Mouse (Mus musculus): ENCODE measurements around the gene Ccnf. TPM values are rescaled to one million over a fixed set of nuclear protein-coding genes. Genes with fewer than 3 reads are reported as not detected.

Gene Ccnf
- polyA plus RNA-seq, 1 experiment from 2014 or later, result 101 TPM

DNA sequence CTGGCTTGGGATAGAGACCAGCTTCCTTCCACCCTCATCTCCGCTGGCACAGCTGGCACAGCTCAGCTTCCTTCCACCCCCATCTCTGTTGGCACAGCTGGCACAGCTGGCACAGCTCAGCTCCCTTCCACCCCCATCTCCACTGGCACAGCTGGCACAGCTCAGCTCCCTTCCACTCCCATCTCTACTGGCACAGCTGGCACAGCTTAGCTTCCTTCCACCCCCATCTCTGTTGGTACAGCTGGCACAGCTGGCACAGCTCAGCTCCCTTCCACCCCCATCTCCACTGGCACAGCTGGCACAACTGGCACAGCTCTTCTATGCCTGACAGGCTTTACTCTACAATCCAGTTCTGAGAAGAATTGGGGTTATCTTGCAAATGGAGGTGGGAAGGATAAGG is 15.8 kb upstream of the Ccnf start:
- H3K27ac ChIP-seq (replicated peaks; ENCODE audit: low read depth, low read length), result no peak overlapping the region
- H3K27me3 ChIP-seq (ENCODE audit: control insufficient read depth, insufficient read depth, low read length), result no peaks in the 10 kb centered on the region
- ATAC-seq (replicated peaks; ENCODE audit: insufficient number of reproducible peaks, low FRiP score, low TSS enrichment, low read depth), result no peak
- H3K4me3 ChIP-seq (ENCODE audit: low read depth, low read length), result no peak overlapping the region
- no peaks in the 10 kb centered on the region for H3K9me3 ChIP-seq (replicated peaks; ENCODE audit: control insufficient read depth, low read length)
- no peak for DNase-seq (ENCODE audit: low spot score)
- no peaks in the 10 kb centered on the region for H3K36me3 ChIP-seq (replicated peaks; ENCODE audit: control insufficient read depth, insufficient read depth, low read depth, low read length)
- no peaks in the 10 kb centered on the region for H3K4me1 ChIP-seq (ENCODE audit: control insufficient read depth, insufficient read depth, low read length)
- no peak overlapping the region for H3K4me2 ChIP-seq (ENCODE audit: low read depth, low read length)
- H3K9ac ChIP-seq (replicated peaks; ENCODE audit: low read length), result no peak overlapping the region
- 89% methylated on average over 1 of the region's 1 CpGs for WGBS

DNA sequence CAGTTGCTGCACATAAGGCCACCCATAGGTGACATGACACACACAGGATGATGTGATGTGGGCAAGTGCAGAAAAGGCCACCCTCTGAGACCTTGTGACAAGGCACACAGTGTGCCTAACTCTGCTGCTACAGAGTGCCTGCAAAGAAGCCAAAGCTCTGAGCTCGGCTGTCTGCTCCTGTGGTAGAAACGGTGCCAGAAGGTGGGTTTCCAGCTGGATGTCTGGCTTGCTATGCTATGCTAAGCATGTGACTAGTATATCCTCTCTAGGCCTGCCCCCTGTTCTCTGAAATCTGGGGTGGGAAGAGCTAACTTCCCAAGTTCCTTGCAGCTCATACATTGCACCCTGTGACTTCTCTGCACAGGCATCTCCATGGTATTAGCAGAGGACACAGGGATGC is 13.5 kb upstream of the Ccnf start:
- DNase-seq (ENCODE audit: low spot score) (no peak), ATAC-seq (replicated peaks; ENCODE audit: insufficient number of reproducible peaks, low FRiP score, low TSS enrichment, low read depth) (no peak)
- WGBS, result 94% methylated on average over 2 of the region's 2 CpGs
- Histone ChIP-seq H3K27ac (replicated peaks; ENCODE audit: low read depth, low read length) (no peak overlapping the region), H3K4me1 (ENCODE audit: control insufficient read depth, insufficient read depth, low read length) (no peaks in the 10 kb centered on the region), H3K36me3 (replicated peaks; ENCODE audit: control insufficient read depth, insufficient read depth, low read depth, low read length) (no peaks in the 10 kb centered on the region), H3K4me2 (ENCODE audit: low read depth, low read length) (no peak overlapping the region), H3K9ac (replicated peaks; ENCODE audit: low read length) (no peak overlapping the region), H3K4me3 (ENCODE audit: low read depth, low read length) (no peak overlapping the region), H3K9me3 (replicated peaks; ENCODE audit: control insufficient read depth, low read length) (no peaks in the 10 kb centered on the region), H3K27me3 (ENCODE audit: control insufficient read depth, insufficient read depth, low read length) (no peaks in the 10 kb centered on the region)

DNA sequence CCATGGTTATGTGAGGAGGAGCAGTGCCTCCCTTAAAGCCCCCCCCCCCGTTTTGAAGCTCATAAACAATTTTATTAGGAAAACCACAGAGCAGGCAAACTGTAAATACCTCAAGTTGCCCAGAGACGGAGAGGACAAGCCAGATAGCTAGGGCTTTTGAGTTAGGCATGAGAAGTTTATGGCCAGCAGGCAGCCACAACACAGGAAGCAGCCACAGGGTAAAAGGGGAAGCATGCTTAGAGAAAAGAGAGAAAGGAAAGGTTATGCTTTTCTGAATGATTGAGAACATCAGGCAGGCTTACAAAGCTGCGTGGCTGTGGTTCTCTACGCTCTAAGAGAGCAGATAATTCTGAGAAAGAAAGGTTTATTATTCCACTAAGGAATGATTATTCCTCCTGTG is 9.2 kb upstream of the Ccnf start:
- Histone ChIP-seq H3K4me3 (ENCODE audit: low read depth, low read length) (no peak overlapping the region), H3K4me2 (ENCODE audit: low read depth, low read length) (no peak overlapping the region), H3K9ac (replicated peaks; ENCODE audit: low read length) (no peak overlapping the region), H3K36me3 (replicated peaks; ENCODE audit: control insufficient read depth, insufficient read depth, low read depth, low read length) (no peaks in the 10 kb centered on the region), H3K27ac (replicated peaks; ENCODE audit: low read depth, low read length) (no peak overlapping the region), H3K4me1 (ENCODE audit: control insufficient read depth, insufficient read depth, low read length) (no peaks in the 10 kb centered on the region), H3K9me3 (replicated peaks; ENCODE audit: control insufficient read depth, low read length) (no peaks in the 10 kb centered on the region), H3K27me3 (ENCODE audit: control insufficient read depth, insufficient read depth, low read length) (no peaks in the 10 kb centered on the region)
- 72% methylated on average over 4 of the region's 4 CpGs for WGBS
- ATAC-seq (replicated peaks; ENCODE audit: insufficient number of reproducible peaks, low FRiP score, low TSS enrichment, low read depth) (no peak), DNase-seq (ENCODE audit: low spot score) (no peak)

DNA sequence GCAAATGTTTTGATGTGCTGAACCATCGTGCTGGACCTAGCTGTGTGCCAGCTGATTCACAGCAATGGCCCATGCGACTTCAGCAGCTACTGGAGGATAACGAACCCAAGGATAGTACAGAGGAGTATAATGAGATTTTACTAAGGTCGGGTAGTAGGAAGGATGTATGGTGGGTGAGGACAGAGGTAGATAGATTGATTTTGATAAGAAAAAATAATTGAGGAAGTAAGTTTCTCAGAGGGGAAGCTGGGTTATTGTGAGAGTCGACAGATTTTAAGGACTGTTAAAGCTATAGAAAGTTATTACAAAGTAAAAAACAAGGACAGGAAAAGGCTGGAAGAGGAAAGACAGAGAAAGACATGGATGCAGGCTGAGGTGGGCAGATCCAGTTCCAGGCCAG is 8.4 kb upstream of the Ccnf start:
- H3K4me3 ChIP-seq (ENCODE audit: low read depth, low read length), result no peak overlapping the region
- ATAC-seq (replicated peaks; ENCODE audit: insufficient number of reproducible peaks, low FRiP score, low TSS enrichment, low read depth) (no peak), DNase-seq (ENCODE audit: low spot score) (no peak)
- H3K4me2 ChIP-seq (ENCODE audit: low read depth, low read length), result no peak overlapping the region
- H3K4me1 ChIP-seq (ENCODE audit: control insufficient read depth, insufficient read depth, low read length), result no peaks in the 10 kb centered on the region
- H3K27me3 ChIP-seq (ENCODE audit: control insufficient read depth, insufficient read depth, low read length), result no peaks in the 10 kb centered on the region
- WGBS, result 77% methylated on average over 5 of the region's 5 CpGs
- H3K27ac ChIP-seq (replicated peaks; ENCODE audit: low read depth, low read length), result no peak overlapping the region
- H3K36me3 ChIP-seq (replicated peaks; ENCODE audit: control insufficient read depth, insufficient read depth, low read depth, low read length), result no peaks in the 10 kb centered on the region
- H3K9ac ChIP-seq (replicated peaks; ENCODE audit: low read length), result no peak overlapping the region
- no peaks in the 10 kb centered on the region for H3K9me3 ChIP-seq (replicated peaks; ENCODE audit: control insufficient read depth, low read length)

DNA sequence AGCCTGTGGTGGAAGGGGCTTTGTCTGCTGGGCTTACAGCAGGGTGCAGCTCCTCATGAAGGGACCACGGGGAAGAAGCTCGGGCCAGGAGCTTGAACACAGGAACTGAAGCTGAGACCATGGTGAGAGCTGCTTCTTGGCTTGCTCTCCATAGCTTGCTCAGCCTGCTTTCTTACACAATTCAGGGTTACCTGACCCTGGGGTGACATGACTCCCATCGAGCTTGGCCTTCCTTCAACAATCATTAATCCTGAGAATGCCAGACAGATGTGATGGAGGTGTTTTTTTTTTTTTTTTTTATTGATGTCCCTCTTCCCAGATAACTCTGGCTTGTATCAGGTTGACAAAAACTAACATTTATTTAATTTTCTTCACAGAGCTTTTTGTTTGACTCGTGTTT is 7.7 kb upstream of the Ccnf start:
- Histone ChIP-seq H3K36me3 (replicated peaks; ENCODE audit: control insufficient read depth, insufficient read depth, low read depth, low read length) (no peaks in the 10 kb centered on the region), H3K27ac (replicated peaks; ENCODE audit: low read depth, low read length) (no peak overlapping the region), H3K4me2 (ENCODE audit: low read depth, low read length) (no peak overlapping the region), H3K27me3 (ENCODE audit: control insufficient read depth, insufficient read depth, low read length) (no peaks in the 10 kb centered on the region), H3K9me3 (replicated peaks; ENCODE audit: control insufficient read depth, low read length) (no peaks in the 10 kb centered on the region), H3K4me1 (ENCODE audit: control insufficient read depth, insufficient read depth, low read length) (no peaks in the 10 kb centered on the region), H3K9ac (replicated peaks; ENCODE audit: low read length) (no peak overlapping the region), H3K4me3 (ENCODE audit: low read depth, low read length) (no peak overlapping the region)
- ATAC-seq (replicated peaks; ENCODE audit: insufficient number of reproducible peaks, low FRiP score, low TSS enrichment, low read depth), result no peak
- 83% methylated on average over 4 of the region's 4 CpGs for WGBS
- no peak for DNase-seq (ENCODE audit: low spot score)

DNA sequence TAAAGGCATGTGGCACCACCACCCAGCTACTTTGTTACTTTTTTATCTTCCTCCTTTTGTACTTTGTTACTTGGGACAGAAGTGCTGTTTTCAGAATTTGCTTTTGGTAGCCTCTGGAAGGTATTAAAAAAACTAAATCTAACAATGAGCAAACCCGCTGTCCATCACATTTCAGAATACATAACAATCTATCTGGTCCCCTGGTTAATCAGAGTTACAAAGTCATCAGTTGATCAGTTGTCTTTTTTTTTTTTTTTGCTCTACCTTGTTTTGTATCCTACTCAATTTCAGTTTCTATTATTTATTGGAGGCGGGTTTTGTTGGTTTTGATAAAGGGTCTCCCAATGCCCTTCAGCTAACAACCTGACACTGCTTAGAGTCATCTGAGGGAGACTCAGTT is 1.0 kb upstream of the Ccnf start:
- WGBS, result 96% methylated on average over 2 of the region's 2 CpGs
- H3K27ac ChIP-seq (replicated peaks; ENCODE audit: low read depth, low read length), result no peak overlapping the region
- ATAC-seq (replicated peaks; ENCODE audit: insufficient number of reproducible peaks, low FRiP score, low TSS enrichment, low read depth) (no peak), DNase-seq (ENCODE audit: low spot score) (no peak)
- no peaks in the 10 kb centered on the region for H3K27me3 ChIP-seq (ENCODE audit: control insufficient read depth, insufficient read depth, low read length)
- no peak overlapping the region; the same call in 1 of the 2 replicates for H3K9ac ChIP-seq (replicated peaks; ENCODE audit: low read length)
- H3K9me3 ChIP-seq (replicated peaks; ENCODE audit: control insufficient read depth, low read length), result no peaks in the 10 kb centered on the region
- peaks cover 4% of the 10 kb centered on the region; the same call in 1 of the 2 replicates for H3K4me1 ChIP-seq (ENCODE audit: control insufficient read depth, insufficient read depth, low read length)
- peak overlapping the region; percentile 50; the same call in 1 of the 2 replicates for H3K4me2 ChIP-seq (ENCODE audit: low read depth, low read length)
- peaks cover 14% of the 10 kb centered on the region; the same call in 1 of the 2 replicates for H3K36me3 ChIP-seq (replicated peaks; ENCODE audit: control insufficient read depth, insufficient read depth, low read depth, low read length)
- H3K4me3 ChIP-seq (ENCODE audit: low read depth, low read length), result no peak overlapping the region

DNA sequence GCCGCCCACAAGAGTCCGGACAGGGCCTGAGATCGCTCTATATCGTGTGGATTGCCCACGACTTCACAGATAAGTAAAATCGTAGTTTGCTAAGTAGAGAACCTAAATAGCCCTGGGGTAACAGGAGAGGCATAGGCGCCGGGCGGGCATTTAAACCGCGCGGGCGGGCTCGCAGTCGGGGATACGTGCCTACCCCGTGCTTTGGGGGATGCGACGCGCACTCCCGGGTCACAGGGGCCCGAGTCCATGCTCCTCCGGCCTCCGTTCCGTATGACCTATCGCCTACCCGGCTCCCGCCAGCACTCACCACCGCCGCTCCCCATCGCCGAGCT is 330 bp downstream of the Ccnf start:
- ATAC-seq (replicated peaks; ENCODE audit: insufficient number of reproducible peaks, low FRiP score, low TSS enrichment, low read depth) (no peak), DNase-seq (ENCODE audit: low spot score) (no peak)
- WGBS, result 1% methylated on average over 31 of the region's 32 CpGs
- Histone ChIP-seq H3K9me3 (replicated peaks; ENCODE audit: control insufficient read depth, low read length) (no peaks in the 10 kb centered on the region), H3K4me3 (ENCODE audit: low read depth, low read length) (peak overlapping the region; percentile 71), H3K27ac (replicated peaks; ENCODE audit: low read depth, low read length) (peak overlapping the region; percentile 73), H3K36me3 (replicated peaks; ENCODE audit: control insufficient read depth, insufficient read depth, low read depth, low read length) (peaks cover 17% of the 10 kb centered on the region), H3K9ac (replicated peaks; ENCODE audit: low read length) (peak overlapping the region; percentile 85), H3K4me2 (ENCODE audit: low read depth, low read length) (peak overlapping the region; percentile 50), H3K4me1 (ENCODE audit: control insufficient read depth, insufficient read depth, low read length) (peaks cover 4% of the 10 kb centered on the region; the same call in 1 of the 2 replicates), H3K27me3 (ENCODE audit: control insufficient read depth, insufficient read depth, low read length) (no peaks in the 10 kb centered on the region)

DNA sequence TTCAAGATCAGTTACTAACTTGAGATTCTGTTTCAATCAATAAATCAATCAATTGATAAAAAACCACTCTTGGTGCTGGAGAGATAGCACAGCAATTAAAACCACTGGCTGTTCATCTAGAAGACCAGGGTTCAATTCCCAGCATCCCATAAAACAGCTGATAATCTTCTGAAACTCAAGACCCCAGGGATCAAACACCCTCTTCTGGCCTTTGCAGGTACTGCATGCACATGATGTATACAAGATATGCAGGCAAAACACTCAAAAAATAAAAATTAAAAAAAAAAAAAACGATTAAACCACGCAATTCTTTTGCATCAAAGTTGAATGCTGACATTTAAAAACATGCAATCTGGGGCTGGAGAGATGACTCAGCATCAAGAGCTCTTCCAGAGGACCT is 2.6 kb downstream of the Ccnf start:
- Histone ChIP-seq H3K4me2 (ENCODE audit: low read depth, low read length) (no peak overlapping the region), H3K36me3 (replicated peaks; ENCODE audit: control insufficient read depth, insufficient read depth, low read depth, low read length) (peaks cover 27% of the 10 kb centered on the region), H3K9me3 (replicated peaks; ENCODE audit: control insufficient read depth, low read length) (0 out of 2 replicates have a peak, but pooled peaks cover 2% of the 10 kb centered on the region), H3K27me3 (ENCODE audit: control insufficient read depth, insufficient read depth, low read length) (no peaks in the 10 kb centered on the region), H3K4me1 (ENCODE audit: control insufficient read depth, insufficient read depth, low read length) (peaks cover 4% of the 10 kb centered on the region; the same call in 1 of the 2 replicates), H3K9ac (replicated peaks; ENCODE audit: low read length) (no peak overlapping the region), H3K27ac (replicated peaks; ENCODE audit: low read depth, low read length) (no peak overlapping the region), H3K4me3 (ENCODE audit: low read depth, low read length) (no peak overlapping the region)
- 90% methylated on average over 2 of the region's 2 CpGs for WGBS
- peak; percentile 17 for DNase-seq (ENCODE audit: low spot score)
- ATAC-seq (replicated peaks; ENCODE audit: insufficient number of reproducible peaks, low FRiP score, low TSS enrichment, low read depth), result no peak
